ENCODE assay signal across 40 mouse cellular contexts in the genomic region with DNA sequence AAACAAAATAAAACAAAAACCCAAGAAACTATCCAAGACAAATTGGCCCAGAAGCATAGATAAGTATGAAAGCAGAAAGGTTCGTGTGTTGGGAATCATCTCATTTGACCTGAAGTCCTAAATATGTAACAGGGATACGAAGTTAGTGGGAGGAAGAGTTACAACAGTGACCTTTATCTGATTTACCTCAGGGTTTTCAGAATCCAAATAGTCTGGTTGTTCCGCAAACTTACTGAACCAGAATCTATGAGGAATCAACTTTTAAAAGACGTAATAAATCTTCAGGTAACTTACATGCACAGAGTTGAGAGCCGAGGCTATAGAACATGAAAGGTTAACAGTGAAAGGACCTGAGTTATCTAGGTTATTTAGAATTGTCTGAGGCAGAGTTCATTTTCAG. TPM values are rescaled to one million over a fixed set of nuclear protein-coding genes. Genes with fewer than 3 reads are reported as not detected.
"Had no signal": no experiment of that assay in that cellular context is flagged by ENCODE, and none has a peak within 500 bp of the region (broad histone marks: within the 10 kb centered on the region; RNA-seq: fewer than 3 reads in every experiment).

No protein-coding gene starts in this region.

- H3K9ac ChIP-seq: heart, embryonic 13.5 days; heart, embryonic 15.5 days; hindbrain, embryonic 13.5 days; hindbrain, embryonic 15.5 days; kidney, embryonic 15.5 days; limb, embryonic 13.5 days; limb, embryonic 15.5 days; liver, embryonic 13.5 days; liver, embryonic 15.5 days had no signal

- H3K27ac ChIP-seq: gastrocnemius, adult 2 months; heart, embryonic 13.5 days; heart, embryonic 15.5 days; hindbrain, embryonic 13.5 days; hindbrain, embryonic 15.5 days; hindbrain, postnatal 0 days; kidney, embryonic 15.5 days; kidney, postnatal 0 days; limb, embryonic 13.5 days; limb, embryonic 15.5 days; liver, embryonic 13.5 days; liver, embryonic 15.5 days had no signal

- H3K9me3 ChIP-seq: heart, embryonic 13.5 days; heart, embryonic 15.5 days; hindbrain, embryonic 13.5 days; hindbrain, embryonic 15.5 days; kidney, embryonic 15.5 days; limb, embryonic 13.5 days; limb, embryonic 15.5 days; liver, embryonic 13.5 days; liver, embryonic 15.5 days had no signal

- H3K4me3 ChIP-seq: gastrocnemius, adult 2 months; heart, embryonic 13.5 days; heart, embryonic 15.5 days; hindbrain, embryonic 13.5 days; hindbrain, embryonic 15.5 days; kidney, embryonic 15.5 days; limb, embryonic 13.5 days; limb, embryonic 15.5 days; liver, embryonic 13.5 days; liver, embryonic 15.5 days had no signal

- DNase-seq: gastrocnemius, adult 2 months; gastrocnemius, postnatal 10 days; gastrocnemius, postnatal 36 days; heart, adult 18-20 months; heart, postnatal 14 days; heart, postnatal 36 days; kidney, adult 11 months; kidney, adult 2 months; kidney, adult 9 months; kidney, postnatal 14 days; kidney, postnatal 36 days; layer of hippocampus, adult 9-11 months; layer of hippocampus, postnatal 36 days; left cerebral cortex, postnatal 4 days; liver, embryonic 13.5 days had no signal

- H3K36me3 ChIP-seq: heart, embryonic 15.5 days; hindbrain, embryonic 15.5 days; kidney, embryonic 15.5 days; liver, embryonic 13.5 days; liver, embryonic 15.5 days had no signal

- H3K27me3 ChIP-seq: heart, embryonic 13.5 days; heart, embryonic 15.5 days; hindbrain, embryonic 13.5 days; hindbrain, embryonic 15.5 days; kidney, embryonic 15.5 days; limb, embryonic 13.5 days; limb, embryonic 15.5 days; liver, embryonic 13.5 days; liver, embryonic 15.5 days had no signal

- ATAC-seq: hindbrain, postnatal 0 days; intestine, embryonic 16.5 days had no signal

- H3K4me2 ChIP-seq: heart, embryonic 11.5 days; heart, embryonic 13.5 days; heart, embryonic 15.5 days; hindbrain, embryonic 13.5 days; hindbrain, embryonic 15.5 days; kidney, embryonic 15.5 days; limb, embryonic 13.5 days; limb, embryonic 15.5 days; liver, embryonic 13.5 days; liver, embryonic 15.5 days had no signal

RNA-seq across cellular contexts. Expression of a gene that starts 52.2 kb away (rescaled TPM):
- total RNA-seq: gastrocnemius, adult 2 months; gastrocnemius, postnatal 10 days; gastrocnemius, postnatal 36 days; heart, adult 18-20 months; heart, postnatal 14 days; heart, postnatal 36 days; hematopoietic stem cell, adult 5-6 weeks; hindbrain, postnatal 0 days; layer of hippocampus, adult 18-20 months; layer of hippocampus, adult 8-10 months; layer of hippocampus, postnatal 14 days; layer of hippocampus, postnatal 36 days; left cerebral cortex, adult 18-20 months; left cerebral cortex, adult 8-10 months; left cerebral cortex, postnatal 10 days; left cerebral cortex, postnatal 25 days; left cerebral cortex, postnatal 4 days had no signal
- polyA plus RNA-seq: heart, embryonic 11.5 days; heart, embryonic 13.5 days; heart, embryonic 15.5 days; heart, postnatal 0 days; hindbrain, embryonic 11.5 days; hindbrain, embryonic 13.5 days; hindbrain, embryonic 15.5 days; hindbrain, postnatal 0 days; intestine, embryonic 14.5 days; intestine, embryonic 16.5 days; kidney, adult 2 months; kidney, embryonic 15.5 days; kidney, postnatal 0 days; large intestine, adult 2 months; limb, embryonic 11.5 days; limb, embryonic 13.5 days; limb, embryonic 15.5 days; liver, embryonic 13.5 days; liver, embryonic 15.5 days had no signal
